Mouse (Mus musculus): ENCODE results near the gene Glyctk. TPM values are rescaled to one million over a fixed set of nuclear protein-coding genes. Genes with fewer than 3 reads are reported as not detected.
"Not testable (repeated sequence)": the region's sequence is repeated elsewhere in the genome, so short reads cannot be mapped to it uniquely, and the experiment has no call there.

Gene Glyctk
- total RNA-seq, 2 experiments from 2014 or later: 0.93 to 2.4 TPM

DNA sequence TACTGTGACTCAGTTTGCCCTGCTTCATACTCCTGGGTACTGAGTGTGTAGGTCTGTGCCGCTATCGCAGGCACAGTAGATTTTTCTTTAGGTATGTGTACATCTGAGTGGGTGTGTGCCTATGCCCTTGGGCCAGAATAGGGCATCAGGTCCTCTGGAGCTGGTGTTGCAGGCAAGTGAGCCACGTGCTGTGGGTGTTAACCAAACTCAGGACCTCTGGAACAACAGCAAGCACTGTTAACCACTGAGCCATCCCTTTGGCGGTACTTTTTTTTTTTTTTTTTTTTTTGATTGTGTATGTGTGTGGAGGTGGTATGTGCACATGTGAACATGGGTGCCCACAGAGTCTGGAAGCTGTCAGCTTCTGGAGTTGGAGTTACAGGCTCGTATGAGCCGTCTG lies 19.9 kb upstream of the Glyctk start:
- DNase-seq (ENCODE audit: low spot score): no peak

DNA sequence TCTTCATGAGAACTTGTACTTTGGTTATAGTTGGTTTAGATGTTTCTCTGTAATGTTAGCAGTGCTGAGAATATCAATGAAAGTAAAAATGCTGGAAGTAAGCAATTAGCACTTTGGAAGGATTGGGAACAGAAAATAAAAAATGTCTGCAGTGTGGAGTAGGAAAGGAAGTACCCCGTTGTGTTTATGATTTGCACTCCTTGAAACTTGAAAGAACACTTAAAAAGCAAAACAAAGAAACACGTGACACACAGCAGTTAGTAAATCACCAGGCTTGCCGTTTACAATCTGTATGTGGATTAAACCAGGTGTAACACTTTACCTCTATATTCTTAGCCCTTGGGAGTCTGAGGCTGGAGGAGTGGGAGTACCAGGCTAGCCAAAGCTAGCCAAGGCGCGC lies 18.8 kb upstream of the Glyctk start:
- no peak for DNase-seq (ENCODE audit: low spot score)

- DNase-seq (ENCODE audit: low spot score): no peak
Measured at GRCm38 (mm10) chr9:106175552-106176200, 17.7 kb upstream of the Glyctk start.

DNA sequence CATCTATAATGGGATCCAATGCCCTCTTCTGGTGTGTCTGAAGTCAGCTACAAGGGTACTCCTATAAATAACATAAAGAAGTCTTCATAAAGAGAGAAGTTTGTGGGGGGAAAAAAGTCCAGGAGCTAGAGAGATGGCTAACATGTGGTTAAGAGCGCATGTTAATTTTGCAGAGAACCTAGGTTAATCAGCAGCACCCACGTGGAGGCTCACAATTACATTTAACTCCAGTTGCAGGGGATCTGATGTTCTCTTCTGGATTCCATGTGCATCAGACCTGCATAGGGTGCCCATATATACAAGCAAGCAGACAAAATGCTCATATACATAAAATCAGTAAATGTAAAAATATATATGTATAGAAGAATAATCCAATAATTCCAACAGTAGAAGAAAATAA lies 15.4 kb upstream of the Glyctk start:
- no peak for DNase-seq (ENCODE audit: low spot score)

- no peak for DNase-seq (ENCODE audit: low spot score)
Measured at GRCm38 (mm10) chr9:106172527-106172926, 14.6 kb upstream of the Glyctk start.

DNA sequence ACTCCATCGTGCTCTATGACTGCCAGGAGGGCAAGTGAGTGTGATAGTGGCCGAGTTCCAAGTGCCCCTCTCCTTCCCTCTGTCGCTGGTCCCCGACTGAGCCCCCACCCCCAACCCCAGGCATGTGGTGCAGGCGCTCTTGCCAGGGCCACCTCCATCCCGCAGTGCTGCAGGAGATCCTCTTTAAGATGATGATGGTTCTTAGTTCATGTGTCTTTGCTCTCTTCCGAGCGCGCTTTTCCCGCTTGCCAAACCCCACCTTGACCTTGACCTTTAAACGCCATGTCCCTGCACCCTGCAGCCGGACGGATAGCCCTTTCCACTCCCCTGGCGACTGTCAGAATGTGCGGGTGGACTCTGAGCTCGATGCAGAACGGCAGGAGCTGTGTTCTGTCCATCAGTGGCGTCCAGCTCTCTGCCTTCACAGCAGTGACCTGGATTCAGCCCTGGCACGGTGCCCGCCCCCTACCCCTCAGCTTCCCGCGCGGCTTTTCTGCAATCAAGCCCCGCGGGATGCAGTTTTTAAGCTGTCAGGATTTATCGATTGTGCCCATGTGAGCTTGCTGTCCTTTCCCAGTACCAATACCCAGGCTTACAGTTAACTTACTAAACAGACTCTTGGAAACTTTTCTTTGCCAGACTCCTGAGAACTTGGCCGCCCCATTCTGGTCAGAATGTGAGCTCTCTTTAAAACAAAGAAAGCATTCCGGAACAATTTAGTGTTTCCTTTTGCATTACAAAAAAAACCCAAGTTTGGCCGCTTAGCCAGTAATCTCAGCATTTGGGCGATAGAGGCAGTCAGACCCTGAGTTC lies 13.6 kb upstream of the Glyctk start:
- DNase-seq (ENCODE audit: low spot score): peak; percentile 59

DNA sequence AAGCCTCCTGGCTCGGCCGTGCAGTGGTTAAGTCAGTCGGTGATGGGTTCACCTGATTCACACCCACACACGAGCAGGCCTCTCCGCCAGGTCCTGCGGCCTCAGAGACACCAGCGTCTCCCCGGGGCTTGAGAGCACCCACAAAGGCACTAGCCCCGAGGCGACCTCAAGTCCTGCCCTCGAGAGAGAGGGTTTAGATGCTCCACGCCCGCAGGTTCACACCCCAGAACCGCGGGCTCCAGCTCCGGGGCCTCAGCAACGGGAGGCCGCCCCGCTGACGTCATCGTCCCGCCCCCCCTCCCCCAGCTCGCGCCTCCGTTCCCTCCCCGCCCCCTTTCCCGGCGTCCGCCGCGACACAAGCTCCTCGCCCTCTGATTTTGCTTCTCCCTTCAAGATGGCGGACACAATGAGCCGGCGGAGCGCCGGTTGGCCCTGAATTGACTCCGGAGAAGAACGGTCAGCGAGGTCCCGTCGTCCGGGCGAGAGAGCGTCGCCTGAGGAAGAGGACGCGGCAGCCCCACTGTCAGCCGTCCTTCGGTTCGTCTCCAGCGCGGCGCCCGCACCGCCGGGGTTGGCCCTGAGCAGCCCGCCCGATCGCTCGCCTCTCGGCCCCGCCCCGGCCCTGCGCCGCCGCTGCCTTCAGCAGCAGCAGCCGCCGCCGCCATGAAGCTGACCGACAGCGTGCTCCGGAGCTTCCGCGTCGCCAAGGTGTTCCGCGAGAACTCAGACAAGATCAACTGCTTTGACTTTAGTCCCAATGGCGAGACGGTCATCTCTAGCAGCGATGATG lies 12.8 kb upstream of the Glyctk start, which contains the start of gene Wdr82:
Wdr82 (plus strand) TSS at position 373 of the 790 bp plus-strand sequence.
- DNase-seq (ENCODE audit: low spot score): peak; percentile 89

GRCm38 (mm10) chr9:106169917-106170316 lies 12.0 kb upstream of the Glyctk start:
- no peak for DNase-seq (ENCODE audit: low spot score)

GRCm38 (mm10) chr9:106169006-106169405 lies 11.1 kb upstream of the Glyctk start:
- not testable (repeated sequence) for DNase-seq (ENCODE audit: low spot score)

GRCm38 (mm10) chr9:106167703-106168102 lies 9.8 kb upstream of the Glyctk start:
- no peak for DNase-seq (ENCODE audit: low spot score)

- DNase-seq (ENCODE audit: low spot score): no peak
Measured at GRCm38 (mm10) chr9:106167241-106167640, 9.3 kb upstream of the Glyctk start.

- no peak for DNase-seq (ENCODE audit: low spot score)
Measured at GRCm38 (mm10) chr9:106166709-106167108, 8.8 kb upstream of the Glyctk start.

- no peak for DNase-seq (ENCODE audit: low spot score)
Measured at GRCm38 (mm10) chr9:106160426-106160825, 2.5 kb upstream of the Glyctk start.

- peak; percentile 97 for DNase-seq (ENCODE audit: low spot score)
Measured at GRCm38 (mm10) chr9:106159784-106160301, 1.9 kb upstream of the Glyctk start.

GRCm38 (mm10) chr9:106159237-106159636 lies 1.3 kb upstream of the Glyctk start:
- DNase-seq (ENCODE audit: low spot score): no peak

- DNase-seq (ENCODE audit: low spot score): no peak
Measured at GRCm38 (mm10) chr9:106157623-106157925, 364 bp downstream of the Glyctk start.

- DNase-seq (ENCODE audit: low spot score): no peak
Measured at GRCm38 (mm10) chr9:106156921-106157622, 866 bp downstream of the Glyctk start.

- DNase-seq (ENCODE audit: low spot score): peak; percentile 25
Measured at GRCm38 (mm10) chr9:106156419-106156818, 1.5 kb downstream of the Glyctk start.

DNA sequence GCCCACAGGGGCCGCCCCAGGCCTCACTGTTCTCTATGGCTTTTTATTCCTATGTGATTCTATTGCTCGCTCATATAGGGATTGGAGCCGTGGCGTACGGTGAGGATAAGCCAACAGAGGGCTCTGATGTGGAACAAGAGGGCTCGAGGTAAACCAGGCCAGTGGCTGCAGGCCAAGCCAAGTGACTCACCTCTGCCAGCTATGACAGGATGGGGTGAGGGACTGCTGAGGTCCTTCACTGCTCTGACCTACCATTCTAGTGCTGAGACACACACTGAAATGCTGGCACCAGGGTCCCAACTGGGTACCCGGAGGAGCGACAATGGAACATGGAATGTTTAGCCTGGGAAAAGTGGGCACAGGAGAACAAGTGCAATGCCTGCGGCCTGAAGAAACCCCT lies 3.8 kb downstream of the Glyctk start:
- no peak for DNase-seq (ENCODE audit: low spot score)

DNA sequence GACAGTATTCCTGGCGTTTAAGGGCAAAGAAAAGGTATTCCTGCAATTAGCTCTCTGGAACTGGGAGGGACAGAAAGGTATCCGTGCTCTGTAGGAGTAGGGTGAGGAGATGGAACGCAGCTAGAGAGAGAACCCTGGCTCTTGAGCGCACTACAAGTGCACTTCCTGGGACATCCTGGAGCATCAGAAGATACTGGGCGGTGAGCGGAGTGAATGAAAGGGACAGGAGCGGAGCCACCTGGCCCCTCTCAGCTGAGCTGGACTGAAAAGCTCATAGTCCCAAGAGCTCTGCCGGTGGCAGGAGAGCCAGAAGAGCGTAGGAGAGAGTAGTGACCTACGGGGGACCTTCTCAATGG lies 8.6 kb downstream of the Glyctk start:
- no peak for DNase-seq (ENCODE audit: low spot score)

Data from gastrocnemius, adult 18-20 months (tissue).